Mouse (Mus musculus) myocyte (in vitro differentiated cells): ENCODE data around the gene Ryr2. TPM values are rescaled to one million over a fixed set of nuclear protein-coding genes. Genes with fewer than 3 reads are reported as not detected.
A peak's percentile ranks its signal among the peaks of the same experiment; 100 is the strongest.

ENCODE experiments used
- H3K27me3 ChIP-seq: one replicate; pipeline ENCODE4 v1.6.1; 2011; ENCODE audit not compliant: control insufficient read depth, insufficient read depth, insufficient read length
- H3K36me3 ChIP-seq: one replicate; pipeline ENCODE4 v1.6.1; 2011; ENCODE audit not compliant: control insufficient read depth, insufficient read depth
- H3K4me2 ChIP-seq: one replicate; pipeline ENCODE4 v1.6.1; 2011; ENCODE audit warnings: low read depth, control low read depth
- H3K4me3 ChIP-seq: one replicate; pipeline ENCODE4 v1.5.1; 2011; ENCODE audit warnings: mild to moderate bottlenecking, control low read depth, moderate library complexity
- H3K79me2 ChIP-seq: one replicate; pipeline ENCODE4 v1.6.1; 2011; ENCODE audit not compliant: control insufficient read depth, insufficient read depth
- H3ac ChIP-seq: one replicate; pipeline ENCODE4 v1.6.1; 2011; ENCODE audit not compliant: control insufficient read depth, insufficient read length
- CEBPB ChIP-seq: IDR thresholded peaks from 2 replicates; pipeline ENCODE4 v1.6.1; 2011; ENCODE audit warnings: mild to moderate bottlenecking, moderate library complexity; ENCODE audit not compliant: poor library complexity, insufficient read depth, severe bottlenecking
- E2F4 ChIP-seq: IDR thresholded peaks from one replicate; pipeline ENCODE4 v1.6.1; 2011; ENCODE audit warnings: mild to moderate bottlenecking, control low read depth, moderate library complexity; ENCODE audit not compliant: insufficient read depth
- MAX ChIP-seq: IDR thresholded peaks from one replicate; pipeline ENCODE4 v1.6.1; 2011; ENCODE audit warnings: low read depth, mild to moderate bottlenecking, control low read depth
- MYOD1 ChIP-seq, 3 experiments: IDR thresholded peaks; one replicate each; pipeline ENCODE4 v1.6.1; 2011; ENCODE audit warnings: control low read depth in 2 of 3, low read depth in 2 of 3, mild to moderate bottlenecking in 2 of 3, moderate library complexity in 1 of 3; ENCODE audit not compliant: insufficient read length in 2 of 3, control insufficient read depth in 1 of 3
- MYOG ChIP-seq, 3 experiments: IDR thresholded peaks; one replicate each; pipeline ENCODE4 v1.6.1; 2011; ENCODE audit warnings: control low read depth in 2 of 3, low read depth in 2 of 3, mild to moderate bottlenecking in 2 of 3; ENCODE audit not compliant: insufficient read length in 2 of 3, control insufficient read depth in 1 of 3, insufficient read depth in 1 of 3
- POLR2A ChIP-seq: IDR thresholded peaks from one replicate; pipeline ENCODE4 v1.6.1; 2011; ENCODE audit warnings: low read depth, mild to moderate bottlenecking, control low read depth, moderate library complexity; ENCODE audit not compliant: insufficient read length
- POLR2AphosphoS2 ChIP-seq: IDR thresholded peaks from one replicate; pipeline ENCODE4 v1.6.1; 2011; ENCODE audit warnings: low read depth, control low read depth; ENCODE audit not compliant: insufficient read length
- REST ChIP-seq: IDR thresholded peaks from one replicate; pipeline ENCODE4 v1.6.1; 2011; ENCODE audit warnings: mild to moderate bottlenecking, control low read depth, moderate library complexity; ENCODE audit not compliant: insufficient read depth, insufficient read length
- SRF ChIP-seq: IDR thresholded peaks from one replicate; pipeline ENCODE4 v1.6.1; 2011; ENCODE audit warnings: low read depth; ENCODE audit not compliant: control insufficient read depth, insufficient read length
- TCF12 ChIP-seq: IDR thresholded peaks from one replicate; pipeline ENCODE4 v1.6.1; 2011; ENCODE audit warnings: mild to moderate bottlenecking, control low read depth; ENCODE audit not compliant: poor library complexity, insufficient read depth, severe bottlenecking
- TCF3 ChIP-seq: IDR thresholded peaks from one replicate; pipeline ENCODE4 v1.6.1; 2011; ENCODE audit warnings: low read depth, control low read depth; ENCODE audit not compliant: insufficient read length
- USF1 ChIP-seq: IDR thresholded peaks from one replicate; pipeline ENCODE4 v1.6.1; 2011; ENCODE audit warnings: low read depth, mild to moderate bottlenecking, control low read depth, moderate library complexity
- polyA plus RNA-seq: library from polyadenylated mRNA; unstranded; fragments of >200 nt; fragmentation: generic; extraction: Trizol; gene quantifications from one replicate; pipeline ENCODE4 v1.2.1, GENCODE M21; 2012; ENCODE audit warnings: missing spikeins

The Ryr2 gene
- polyA plus RNA-seq, 1 experiment = not detected

GRCm38 (mm10) chr13:11977606-11978005, 129.1 kb downstream of the Ryr2 start:
- Histone ChIP-seq H3ac (no peak overlapping the region), H3K36me3 (no peaks in the 10 kb centered on the region), H3K4me2 (no peak overlapping the region), H3K4me3 (no peak overlapping the region), H3K27me3 (no peaks in the 10 kb centered on the region), H3K79me2 (no peaks in the 10 kb centered on the region)
- TF ChIP-seq TCF12 = no peak
- no peak for TF ChIP-seq USF1
- TF ChIP-seq MYOD1 (IDR thresholded peaks at IDR 0.05; ENCODE audit: control insufficient read depth in 1 of 3, insufficient read length in 2 of 3, low read depth in 2 of 3) = no peak

GRCm38 (mm10) chr13:11964391-11964790, 142.4 kb downstream of the Ryr2 start:
- H3K27me3 ChIP-seq = no peaks in the 10 kb centered on the region
- no peak overlapping the region for H3K4me3 ChIP-seq
- H3K36me3 ChIP-seq = no peaks in the 10 kb centered on the region
- H3K79me2 ChIP-seq = no peaks in the 10 kb centered on the region
- TF ChIP-seq MYOG (IDR thresholded peaks at IDR 0.05; ENCODE audit: control insufficient read depth in 1 of 3, insufficient read depth in 1 of 3, insufficient read length in 2 of 3, low read depth in 2 of 3) (no peak), SRF (no peak), REST (no peak), E2F4 (no peak), POLR2A (no peak), POLR2AphosphoS2 (no peak), TCF12 (no peak), USF1 (no peak), MYOD1 (IDR thresholded peaks at IDR 0.05; ENCODE audit: control insufficient read depth in 1 of 3, insufficient read length in 2 of 3, low read depth in 2 of 3) (no peak), MAX (no peak), CEBPB (no peak), TCF3 (no peak)
- no peak overlapping the region for H3K4me2 ChIP-seq
- H3ac ChIP-seq = no peak overlapping the region

- no peak overlapping the region for H3K4me2 ChIP-seq
- no peaks in the 10 kb centered on the region for H3K79me2 ChIP-seq
- TF ChIP-seq MYOD1 (IDR thresholded peaks at IDR 0.05; ENCODE audit: control insufficient read depth in 1 of 3, insufficient read length in 2 of 3, low read depth in 2 of 3) (no peak), USF1 (no peak), REST (no peak), MYOG (IDR thresholded peaks at IDR 0.05; ENCODE audit: control insufficient read depth in 1 of 3, insufficient read depth in 1 of 3, insufficient read length in 2 of 3, low read depth in 2 of 3) (peak in 1 of 3 experiments; percentile 4), SRF (no peak), POLR2A (no peak), MAX (no peak)
- H3K36me3 ChIP-seq = no peaks in the 10 kb centered on the region
- no peaks in the 10 kb centered on the region for H3K27me3 ChIP-seq
- H3ac ChIP-seq = no peak overlapping the region
- no peak overlapping the region for H3K4me3 ChIP-seq
Measured at GRCm38 (mm10) chr13:11959488-11960174, 147.1 kb downstream of the Ryr2 start.

DNA sequence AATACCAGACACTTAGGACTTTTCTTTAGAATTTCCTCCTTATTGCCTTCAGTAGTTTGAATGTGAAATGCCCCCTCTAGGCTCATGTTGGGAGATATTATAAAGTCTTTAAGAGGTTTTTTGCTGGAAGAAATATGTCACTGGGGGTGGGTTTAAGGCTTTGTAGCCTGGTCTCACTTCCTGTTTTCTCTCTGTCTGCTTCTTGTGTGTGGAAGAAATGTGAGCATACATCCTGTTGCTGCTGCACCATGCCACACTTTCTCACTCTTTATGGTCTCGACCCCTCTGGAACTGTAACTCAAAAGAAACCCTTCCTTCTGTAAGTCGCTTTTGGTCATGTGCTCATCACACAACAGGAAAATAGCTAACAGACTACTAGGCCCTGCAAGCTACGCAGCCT, 147.9 kb downstream of the Ryr2 start:
- Histone ChIP-seq H3K4me3 (no peak overlapping the region), H3K27me3 (no peaks in the 10 kb centered on the region), H3ac (no peak overlapping the region), H3K36me3 (no peaks in the 10 kb centered on the region), H3K4me2 (no peak overlapping the region), H3K79me2 (no peaks in the 10 kb centered on the region)
- TF ChIP-seq POLR2AphosphoS2 (no peak), MAX (no peak), REST (no peak), SRF (no peak), CEBPB (no peak), POLR2A (no peak), TCF3 (no peak), MYOD1 (IDR thresholded peaks at IDR 0.05; ENCODE audit: control insufficient read depth in 1 of 3, insufficient read length in 2 of 3, low read depth in 2 of 3) (no peak), MYOG (IDR thresholded peaks at IDR 0.05; ENCODE audit: control insufficient read depth in 1 of 3, insufficient read depth in 1 of 3, insufficient read length in 2 of 3, low read depth in 2 of 3) (no peak), TCF12 (no peak), USF1 (no peak), E2F4 (no peak)

DNA sequence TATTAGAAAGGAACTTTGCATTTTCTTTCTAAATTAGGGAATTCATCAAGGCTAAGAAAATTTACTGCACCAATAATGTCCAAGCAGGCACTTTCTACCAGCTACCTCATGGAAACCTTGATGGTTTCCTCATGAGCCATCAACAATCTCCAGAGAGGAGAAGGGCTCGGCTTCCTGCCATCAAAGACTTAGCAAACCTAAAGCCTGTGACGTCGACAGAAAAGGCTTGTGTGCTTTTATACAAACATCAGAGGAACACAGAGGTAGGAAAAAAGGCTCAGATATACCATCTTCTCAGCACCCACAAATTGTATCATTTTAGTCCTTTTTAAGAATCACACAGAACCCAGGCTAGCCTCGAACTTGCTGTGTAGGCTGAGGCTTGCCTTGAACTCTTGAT, 148.5 kb downstream of the Ryr2 start:
- Histone ChIP-seq H3K36me3 (no peaks in the 10 kb centered on the region), H3K4me2 (no peak overlapping the region), H3ac (no peak overlapping the region), H3K79me2 (no peaks in the 10 kb centered on the region), H3K27me3 (no peaks in the 10 kb centered on the region), H3K4me3 (no peak overlapping the region)
- TF ChIP-seq SRF = no peak
- no peak for TF ChIP-seq MYOD1 (IDR thresholded peaks at IDR 0.05; ENCODE audit: control insufficient read depth in 1 of 3, insufficient read length in 2 of 3, low read depth in 2 of 3)
- TF ChIP-seq TCF12 = no peak
- TF ChIP-seq USF1 = no peak
- TF ChIP-seq TCF3 = no peak
- no peak for TF ChIP-seq CEBPB
- no peak for TF ChIP-seq MAX
- TF ChIP-seq E2F4 = no peak
- no peak for TF ChIP-seq POLR2AphosphoS2
